In genomic region chr10:41994578-41994977, GRCm38 (mm10) we compare ENCODE assay signal across 31 mouse cellular contexts. TPM values are rescaled to one million over a fixed set of nuclear protein-coding genes. Genes with fewer than 3 reads are reported as not detected.
"Had no signal": no experiment of that assay in that cellular context is flagged by ENCODE, and none has a peak within 500 bp of the region (broad histone marks: within the 10 kb centered on the region; RNA-seq: fewer than 3 reads in every experiment).

No protein-coding gene starts in this region.

- H3K36me3 ChIP-seq: limb, embryonic 10.5 days; limb, embryonic 12.5 days; limb, embryonic 13.5 days; limb, embryonic 15.5 days; liver, embryonic 12.5 days; liver, embryonic 13.5 days; liver, embryonic 15.5 days; lung, embryonic 15.5 days; midbrain, embryonic 10.5 days; midbrain, embryonic 12.5 days; midbrain, embryonic 13.5 days had no signal

- H3K9me3 ChIP-seq: limb, embryonic 10.5 days; limb, embryonic 12.5 days; limb, embryonic 13.5 days; limb, embryonic 15.5 days; liver, embryonic 12.5 days; liver, embryonic 13.5 days; liver, embryonic 15.5 days; lung, embryonic 15.5 days; megakaryocyte, embryonic 14.5 days; midbrain, embryonic 10.5 days; midbrain, embryonic 12.5 days; midbrain, embryonic 13.5 days had no signal

- H3K27me3 ChIP-seq: limb, embryonic 15.5 days; liver, embryonic 13.5 days had no signal

- H3K9ac ChIP-seq: limb, embryonic 12.5 days; limb, embryonic 13.5 days; limb, embryonic 15.5 days; liver, embryonic 12.5 days; liver, embryonic 13.5 days; liver, embryonic 14.5 days; liver, embryonic 15.5 days; liver, postnatal 0 days; lung, embryonic 14.5 days; lung, embryonic 15.5 days; midbrain, embryonic 12.5 days; midbrain, embryonic 13.5 days had no signal

- H3K4me2 ChIP-seq: limb, embryonic 12.5 days; limb, embryonic 13.5 days; limb, embryonic 15.5 days; liver, embryonic 11.5 days; liver, embryonic 12.5 days; liver, embryonic 13.5 days; liver, embryonic 15.5 days; lung, embryonic 14.5 days; lung, embryonic 15.5 days; midbrain, embryonic 12.5 days; midbrain, embryonic 13.5 days had no signal

- H3K27ac ChIP-seq: left cerebral cortex, adult 2 months; limb, embryonic 10.5 days; limb, embryonic 12.5 days; limb, embryonic 13.5 days; limb, embryonic 15.5 days; liver, embryonic 12.5 days; liver, embryonic 13.5 days; liver, embryonic 14.5 days; liver, embryonic 15.5 days; lung, embryonic 15.5 days; macrophage; midbrain, embryonic 10.5 days; midbrain, embryonic 12.5 days; midbrain, embryonic 13.5 days had no signal

- ATAC-seq: liver, embryonic 12.5 days; liver, postnatal 0 days; lung, postnatal 0 days; midbrain, embryonic 13.5 days; midbrain, embryonic 16.5 days had no signal

- H3K4me3 ChIP-seq: left cerebral cortex, adult 2 months; limb, embryonic 10.5 days; limb, embryonic 12.5 days; limb, embryonic 13.5 days; limb, embryonic 15.5 days; liver, embryonic 12.5 days; liver, embryonic 13.5 days; liver, embryonic 15.5 days; lung, embryonic 15.5 days; megakaryocyte, embryonic 14.5 days; midbrain, embryonic 10.5 days; midbrain, embryonic 12.5 days; midbrain, embryonic 13.5 days; myocyte had no signal

- DNase-seq: left cerebral cortex, postnatal 4 days; liver; liver, embryonic 13.5 days; liver, postnatal 0 days; lung, adult 18-20 months; lung, adult 2 months; lung, embryonic 14.5 days; lung, postnatal 10 days; lung, postnatal 14 days; lung, postnatal 36 days; lung, postnatal 4 days; midbrain, embryonic 14.5 days had no signal

RNA-seq across cellular contexts. Expression of gene Armc2, which starts 23.7 kb away (rescaled TPM):
- polyA plus RNA-seq: liver, adult 2 months had no signal
